Mouse (Mus musculus) heart, postnatal 0 days (tissue): ENCODE data around the gene Ercc1. TPM values are rescaled to one million over a fixed set of nuclear protein-coding genes. Genes with fewer than 3 reads are reported as not detected.

Experiments used
- ATAC-seq: fragments of 200-750 bp; cut with Nextera tagmentation; 2 replicates; pipeline ENCODE4 v1.8.0; 2017; ENCODE audit warnings: low read depth, moderate number of reproducible peaks, moderate library complexity; ENCODE audit not compliant: insufficient read depth
- DNase-seq: peaks from one replicate; pipeline ENCODE4 v3.0.0-alpha.2; 2016; ENCODE audit warnings: low spot score
- H3K27ac ChIP-seq: fragments of 300-500 bp; sonication (generic); 2 replicates; pipeline ENCODE4 v1.5.1; 2014; ENCODE audit warnings: low read depth, mild to moderate bottlenecking
- H3K27me3 ChIP-seq: fragments of 300-500 bp; sonication (generic); 2 replicates; pipeline ENCODE4 v1.6.1; 2014; ENCODE audit warnings: low read length, mixed read lengths; ENCODE audit not compliant: control insufficient read depth, insufficient read depth
- H3K36me3 ChIP-seq: fragments of 300-500 bp; sonication (generic); replicated peaks from 2 replicates; pipeline ENCODE4 v1.6.1; 2014; ENCODE audit warnings: low read length, mixed read lengths; ENCODE audit not compliant: control insufficient read depth, insufficient read depth
- H3K4me1 ChIP-seq: fragments of 300-500 bp; sonication (generic); 2 replicates; pipeline ENCODE4 v1.6.1; 2014; ENCODE audit warnings: antibody characterized with exemption; ENCODE audit not compliant: control insufficient read depth, insufficient read depth
- H3K4me2 ChIP-seq: fragments of 300-500 bp; sonication (generic); 2 replicates; pipeline ENCODE4 v1.6.1; 2014; ENCODE audit warnings: low read depth, mild to moderate bottlenecking, low read length, moderate library complexity
- H3K4me3 ChIP-seq: fragments of 300-500 bp; sonication (generic); 2 replicates; pipeline ENCODE4 v1.5.1; 2014; ENCODE audit warnings: low read depth, low read length
- H3K9ac ChIP-seq: fragments of 300-500 bp; sonication (generic); replicated peaks from 2 replicates; pipeline ENCODE4 v1.6.1; 2014; ENCODE audit warnings: low read depth, low read length, mixed read lengths
- H3K9me3 ChIP-seq: fragments of 300-500 bp; sonication (generic); replicated peaks from 2 replicates; pipeline ENCODE4 v1.6.1; 2016; ENCODE audit warnings: low read length; ENCODE audit not compliant: control insufficient read depth
- CTCF ChIP-seq: IDR thresholded peaks from 2 replicates; pipeline ENCODE4 v1.5.1; 2016; ENCODE audit warnings: antibody characterized with exemption, control low read depth, low read depth
- EP300 ChIP-seq: IDR thresholded peaks from 2 replicates; pipeline ENCODE4 v1.6.1; 2016; ENCODE audit warnings: antibody characterized with exemption, low read depth
- WGBS: fragments of 180-500 bp; shearing (Covaris S2); extraction: QIAGEN DNeasy Blood & Tissue Kit; methylation state at CpG from one replicate; pipeline ENCODE4 v1.1.7; 2014; 5-methylcytosine and 5-hydroxymethylcytosine counted together
- polyA plus RNA-seq: library from polyadenylated mRNA; unstranded; fragments of >200 nt; fragmentation: Nextera tagmentation; extraction: Ambion mirVana; gene quantifications from 2 replicates; pipeline ENCODE4 v1.2.1, GENCODE M21; 2015
- total RNA-seq: library from RNA; depleted of rRNA; stranded (reverse); fragments of >200 nt; gene quantifications from 2 replicates; pipeline ENCODE4 v1.2.3, GENCODE M21; 2014; ENCODE audit warnings: low replicate concordance

The Ercc1 gene
- total and polyA plus RNA-seq, 2 experiments from 2014 or later = 26.2 to 55.2 TPM

- no peak for DNase-seq
- 65% methylated on average over 21 of the region's 21 CpGs for WGBS
- Histone ChIP-seq H3K4me2 (peak overlapping the region; percentile 78), H3K4me3 (peak overlapping the region; percentile 42), H3K27ac (peak overlapping the region; percentile 95), H3K4me1 (peaks cover 8% of the 10 kb centered on the region), H3K9ac (no peak overlapping the region), H3K27me3 (no peaks in the 10 kb centered on the region), H3K36me3 (no peaks in the 10 kb centered on the region), H3K9me3 (no peaks in the 10 kb centered on the region)
- ATAC-seq = no peak
- TF ChIP-seq CTCF (no peak), EP300 (no peak)
Observed at GRCm38 (mm10) chr7:19325262-19326199, 19.0 kb upstream of the Ercc1 start.

GRCm38 (mm10) chr7:19326359-19326758, 18.2 kb upstream of the Ercc1 start:
- Histone ChIP-seq H3K9me3 (no peaks in the 10 kb centered on the region), H3K9ac (peak overlapping the region; percentile 38; the same call in 1 of the 2 replicates), H3K27ac (peak overlapping the region; percentile 95), H3K4me3 (peak overlapping the region; percentile 42), H3K27me3 (no peaks in the 10 kb centered on the region), H3K4me2 (peak overlapping the region; percentile 78), H3K4me1 (peaks cover 6% of the 10 kb centered on the region), H3K36me3 (no peaks in the 10 kb centered on the region)
- 1% methylated on average over 20 of the region's 20 CpGs for WGBS
- TF ChIP-seq CTCF (no peak), EP300 (no peak)
- peak; percentile 83 for ATAC-seq
- DNase-seq = peak; percentile 79

- Histone ChIP-seq H3K27me3 (no peaks in the 10 kb centered on the region), H3K4me1 (peaks cover 12% of the 10 kb centered on the region), H3K4me2 (peak overlapping the region; percentile 78), H3K9ac (peak overlapping the region; percentile 38; the same call in 1 of the 2 replicates), H3K27ac (peak overlapping the region; percentile 95), H3K36me3 (no peaks in the 10 kb centered on the region), H3K4me3 (peak overlapping the region; percentile 42), H3K9me3 (no peaks in the 10 kb centered on the region)
- ATAC-seq (peak; percentile 89), DNase-seq (peak; percentile 94)
- 0% methylated on average over 22 of the region's 22 CpGs for WGBS
- TF ChIP-seq EP300 (peak; percentile 89; the same call in 1 of the 2 replicates), CTCF (no peak)
Observed at GRCm38 (mm10) chr7:19327128-19327527, 17.4 kb upstream of the Ercc1 start.

- Histone ChIP-seq H3K36me3 (no peaks in the 10 kb centered on the region), H3K27ac (peak overlapping the region; percentile 58; the same call in 1 of the 2 replicates), H3K9ac (no peak overlapping the region), H3K9me3 (no peaks in the 10 kb centered on the region), H3K4me3 (no peak overlapping the region), H3K27me3 (no peaks in the 10 kb centered on the region), H3K4me1 (peaks cover 17% of the 10 kb centered on the region), H3K4me2 (no peak overlapping the region)
- 67% methylated on average over 5 of the region's 5 CpGs for WGBS
- DNase-seq (no peak), ATAC-seq (no peak)
- no peak for TF ChIP-seq EP300
- TF ChIP-seq CTCF = no peak
Observed at GRCm38 (mm10) chr7:19327782-19328181, 16.8 kb upstream of the Ercc1 start.

GRCm38 (mm10) chr7:19328425-19328824, 16.2 kb upstream of the Ercc1 start:
- Histone ChIP-seq H3K27ac (no peak overlapping the region), H3K4me3 (no peak overlapping the region)

More at GRCm38 (mm10) chr7:19328425-19328824, 16.2 kb upstream of the Ercc1 start:
- Histone ChIP-seq H3K9ac (no peak overlapping the region), H3K27me3 (no peaks in the 10 kb centered on the region), H3K36me3 (no peaks in the 10 kb centered on the region), H3K9me3 (no peaks in the 10 kb centered on the region), H3K4me2 (no peak overlapping the region), H3K4me1 (peaks cover 18% of the 10 kb centered on the region)
- ATAC-seq (no peak), DNase-seq (no peak)
- TF ChIP-seq CTCF (peak; percentile 14; the same call in 1 of the 2 replicates), EP300 (no peak)
